Mouse (Mus musculus) liver, embryonic 14.5 days (tissue): ENCODE data around the gene Parp11.

Experiments
- CTCF ChIP-seq: IDR thresholded peaks from 2 replicates; pipeline ENCODE4 v1.5.1; 2016; ENCODE audit warnings: antibody characterized with exemption, low read depth, control low read depth
- EP300 ChIP-seq: IDR thresholded peaks from 2 replicates; pipeline ENCODE4 v1.6.1; 2016; ENCODE audit warnings: antibody characterized with exemption, low read depth

- TF ChIP-seq CTCF (no peak), EP300 (no peak)
Observed at GRCm38 (mm10) chr6:127528625-127529024, 82.0 kb downstream of the Parp11 start.
